Mouse (Mus musculus) liver, postnatal 0 days (tissue): ENCODE data around the gene Tef.
A peak's percentile ranks its signal among the peaks of the same experiment; 100 is the strongest.

ENCODE experiments used
- CTCF ChIP-seq: sonication (generic); IDR thresholded peaks from 2 replicates; pipeline ENCODE4 v1.5.1; 2016; ENCODE audit warnings: antibody characterized with exemption, low read depth
- EP300 ChIP-seq: IDR thresholded peaks from 2 replicates; pipeline ENCODE4 v1.6.1; 2016; ENCODE audit warnings: antibody characterized with exemption, low read depth, mild to moderate bottlenecking

GRCm38 (mm10) chr15:81802001-81802890 lies at the start of gene Tef:
- peak; percentile 53 for TF ChIP-seq CTCF
- peak; percentile 56; the same call in 1 of the 2 replicates for TF ChIP-seq EP300
